Mouse (Mus musculus) limb, embryonic 12.5 days (tissue): ENCODE measurements around the gene Neurl1b. TPM values are rescaled to one million over a fixed set of nuclear protein-coding genes. Genes with fewer than 3 reads are reported as not detected.
A peak's percentile ranks its signal among the peaks of the same experiment; 100 is the strongest.

Experiments used
- ATAC-seq: fragments of 200-750 bp; cut with Nextera tagmentation; 2 replicates; pipeline ENCODE4 v1.8.0; 2017; ENCODE audit warnings: low read depth, moderate TSS enrichment; ENCODE audit not compliant: insufficient number of reproducible peaks, insufficient read depth, low FRiP score, low TSS enrichment
- H3K27ac ChIP-seq: fragments of 300-500 bp; sonication (generic); 2 replicates; pipeline ENCODE4 v1.5.1; 2016; ENCODE audit warnings: mild to moderate bottlenecking, moderate library complexity
- H3K27me3 ChIP-seq: fragments of 300-500 bp; sonication (generic); 2 replicates; pipeline ENCODE4 v1.6.1; 2016; ENCODE audit warnings: mild to moderate bottlenecking, moderate library complexity
- H3K36me3 ChIP-seq: fragments of 300-500 bp; sonication (generic); 2 replicates; pipeline ENCODE4 v1.6.1; 2016; ENCODE audit warnings: mild to moderate bottlenecking, moderate library complexity
- H3K4me1 ChIP-seq: fragments of 300-500 bp; sonication (generic); replicated peaks from 2 replicates; pipeline ENCODE4 v1.6.1; 2016
- H3K4me2 ChIP-seq: fragments of 300-500 bp; sonication (generic); 2 replicates; pipeline ENCODE4 v1.6.1; 2016; ENCODE audit warnings: mild to moderate bottlenecking, moderate library complexity
- H3K4me3 ChIP-seq: fragments of 300-500 bp; sonication (generic); replicated peaks from 2 replicates; pipeline ENCODE4 v1.5.1; 2016; ENCODE audit warnings: mild to moderate bottlenecking
- H3K9ac ChIP-seq: fragments of 300-500 bp; sonication (generic); replicated peaks from 2 replicates; pipeline ENCODE4 v1.6.1; 2016; ENCODE audit warnings: mild to moderate bottlenecking, moderate library complexity
- H3K9me3 ChIP-seq: fragments of 300-500 bp; sonication (generic); 2 replicates; pipeline ENCODE4 v1.6.1; 2016; ENCODE audit warnings: mild to moderate bottlenecking, moderate library complexity
- WGBS: fragments of 180-500 bp; shearing (Covaris S2); methylation state at CpG from one replicate; pipeline ENCODE4 v1.1.7; 2016; 5-methylcytosine and 5-hydroxymethylcytosine counted together
- polyA plus RNA-seq: library from polyadenylated mRNA; unstranded; fragments of >200 nt; fragmentation: Nextera tagmentation; extraction: Ambion mirVana; gene quantifications from 2 replicates; pipeline ENCODE4 v1.2.1, GENCODE M21; 2016

Gene Neurl1b
- polyA plus RNA-seq, 1 experiment from 2014 or later, result 0.40 TPM

DNA sequence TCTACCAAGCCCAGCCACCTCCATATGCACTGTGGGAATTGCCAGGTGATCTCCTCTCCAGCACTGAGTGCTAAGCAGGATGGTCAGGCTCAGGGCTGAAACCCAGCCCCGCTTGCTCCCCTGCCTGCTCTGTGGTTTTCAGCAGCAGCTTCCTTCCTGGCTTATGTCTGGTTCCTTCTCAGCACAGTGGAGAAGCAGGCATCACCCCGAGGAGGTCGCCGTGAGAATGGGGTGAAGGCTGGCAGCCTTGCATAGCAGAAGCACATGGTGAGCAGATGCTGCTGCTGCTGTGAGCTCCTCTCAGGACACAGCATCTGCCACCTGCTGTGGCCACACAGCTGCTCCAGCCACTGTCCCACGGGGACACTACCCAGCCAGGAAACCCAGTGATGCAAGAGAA, 33.0 kb upstream of the Neurl1b start:
- H3K9me3 ChIP-seq, result no peaks in the 10 kb centered on the region
- 0 out of 2 replicates have a peak, but pooled peaks have one; percentile 43 for ATAC-seq
- H3K4me3 ChIP-seq, result no peak overlapping the region
- H3K27ac ChIP-seq, result 0 out of 2 replicates have a peak overlapping the region, but pooled peaks have one; percentile 13
- no peaks in the 10 kb centered on the region for H3K36me3 ChIP-seq
- no peaks in the 10 kb centered on the region for H3K27me3 ChIP-seq
- H3K4me2 ChIP-seq, result no peak overlapping the region
- 41% methylated on average over 5 of the region's 5 CpGs for WGBS
- H3K4me1 ChIP-seq, result peaks cover 23% of the 10 kb centered on the region
- no peak overlapping the region for H3K9ac ChIP-seq

DNA sequence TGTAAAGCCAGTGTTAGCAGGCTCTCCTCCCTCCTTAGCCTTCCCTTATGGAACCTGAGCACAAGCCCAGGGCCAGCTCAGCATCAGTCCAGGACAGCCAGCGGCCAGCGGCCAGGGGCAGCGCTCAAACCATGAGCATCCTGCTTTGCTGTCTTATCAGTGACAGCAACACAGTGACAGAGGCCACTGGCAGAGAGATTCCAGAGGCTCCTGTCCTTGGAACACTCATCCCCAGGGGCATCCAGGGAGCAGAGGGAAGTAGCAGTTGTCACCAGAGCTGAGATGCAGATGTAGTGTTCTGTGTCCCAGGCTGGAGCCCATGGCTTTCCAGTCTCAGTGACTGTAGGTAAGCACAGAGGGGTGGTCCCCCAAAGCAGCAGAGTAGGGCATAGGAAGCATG, 32.5 kb upstream of the Neurl1b start:
- Histone ChIP-seq H3K4me2 (no peak overlapping the region), H3K9me3 (no peaks in the 10 kb centered on the region), H3K9ac (no peak overlapping the region), H3K27me3 (no peaks in the 10 kb centered on the region), H3K27ac (0 out of 2 replicates have a peak overlapping the region, but pooled peaks have one; percentile 13), H3K4me3 (no peak overlapping the region), H3K4me1 (peaks cover 23% of the 10 kb centered on the region), H3K36me3 (no peaks in the 10 kb centered on the region)
- ATAC-seq, result no peak
- WGBS, result 66% methylated on average over 3 of the region's 3 CpGs

DNA sequence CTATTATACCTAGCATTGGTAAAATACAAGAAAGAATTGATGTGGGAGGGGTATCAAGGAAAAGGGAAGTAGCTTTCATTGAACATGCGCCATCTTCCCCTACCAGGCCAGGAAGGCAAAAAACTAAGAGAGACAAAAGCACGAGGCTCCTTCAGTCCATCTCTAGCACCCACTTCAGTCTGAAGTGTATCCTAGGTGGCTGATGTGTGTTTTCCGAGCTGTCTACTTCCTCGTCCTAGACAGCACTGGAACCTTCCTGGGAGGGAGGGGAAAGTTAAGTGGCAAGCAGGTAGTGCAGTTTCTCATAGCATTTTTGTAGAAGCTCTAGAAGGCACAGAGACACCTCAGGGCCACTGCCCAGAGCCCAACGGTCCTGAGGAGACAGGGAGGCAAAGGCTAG, 31.9 kb upstream of the Neurl1b start:
- ATAC-seq, result no peak
- no peaks in the 10 kb centered on the region for H3K36me3 ChIP-seq
- H3K27me3 ChIP-seq, result no peaks in the 10 kb centered on the region; the same call in 1 of the 2 replicates
- no peak overlapping the region for H3K27ac ChIP-seq
- no peak overlapping the region for H3K4me3 ChIP-seq
- no peak overlapping the region for H3K9ac ChIP-seq
- no peak overlapping the region for H3K4me2 ChIP-seq
- no peaks in the 10 kb centered on the region for H3K9me3 ChIP-seq
- WGBS, result 78% methylated on average over 5 of the region's 5 CpGs
- H3K4me1 ChIP-seq, result peaks cover 23% of the 10 kb centered on the region

DNA sequence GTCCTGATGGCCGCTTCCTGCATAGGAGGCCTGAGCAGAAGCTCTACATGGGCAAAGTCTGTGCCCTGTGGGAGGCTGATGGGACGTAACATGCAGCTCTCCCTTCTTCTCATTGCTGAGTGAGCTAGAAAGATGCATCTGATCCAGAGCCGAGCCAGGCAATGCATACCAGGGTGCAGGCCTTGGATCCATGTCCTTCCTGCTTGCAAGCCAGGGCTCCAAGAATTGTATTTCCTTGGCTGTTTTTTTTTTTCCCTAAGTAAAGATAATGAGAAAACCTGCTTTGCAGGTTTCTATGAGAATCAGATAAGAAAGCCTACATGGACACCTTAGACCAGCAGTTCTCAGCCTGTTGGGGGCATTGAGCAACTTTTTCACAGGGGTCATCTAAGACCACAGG, 30.5 kb upstream of the Neurl1b start:
- no peak for ATAC-seq
- H3K27ac ChIP-seq, result no peak overlapping the region

DNA sequence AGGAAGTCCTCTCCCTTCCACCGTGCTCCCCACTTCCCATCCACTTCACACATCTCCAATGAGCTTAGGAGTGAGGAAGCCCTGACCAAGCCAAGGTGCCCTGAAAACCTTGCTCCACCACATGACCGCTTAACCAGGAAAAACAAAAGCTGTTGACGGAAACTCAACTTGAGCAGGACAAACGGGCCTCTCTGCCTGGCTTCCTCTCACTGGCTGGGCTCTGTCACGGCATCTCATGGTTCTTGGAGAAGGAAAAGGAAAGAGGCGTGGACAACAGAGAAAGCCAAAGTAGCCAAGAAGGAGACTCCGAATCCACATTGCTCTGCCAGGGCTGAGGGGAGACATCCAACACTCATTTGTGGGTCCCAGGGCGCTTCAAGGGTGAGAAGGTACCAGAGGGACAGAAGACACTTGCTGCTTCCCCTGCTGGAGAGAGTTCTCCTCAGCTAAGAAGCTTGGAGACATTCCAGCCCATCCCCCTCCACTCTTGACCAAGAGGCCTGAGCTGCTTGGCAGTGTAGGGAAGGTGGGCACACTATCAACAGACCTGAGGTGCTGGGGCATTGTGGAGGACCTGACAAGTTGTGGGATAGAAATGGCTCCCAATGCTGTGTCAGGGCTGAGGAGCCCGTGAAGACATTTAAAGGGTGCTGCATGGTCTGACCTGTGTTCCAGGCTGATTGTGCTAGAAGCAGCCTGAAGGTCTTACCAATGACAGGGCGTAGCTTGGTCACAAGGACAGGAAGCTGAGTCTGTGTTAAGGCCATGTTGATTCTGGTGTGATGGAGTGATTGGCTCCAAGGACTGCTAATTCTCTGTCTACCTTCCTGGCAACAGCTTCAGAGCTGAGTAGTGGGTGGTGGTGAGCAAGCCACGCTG, 29.1 kb upstream of the Neurl1b start:
- 89% methylated on average over 11 of the region's 11 CpGs for WGBS
- ATAC-seq, result no peak

More for the DNA sequence above, 30.5 kb upstream of the Neurl1b start:
- Histone ChIP-seq H3K4me1 (peaks cover 23% of the 10 kb centered on the region), H3K9me3 (no peaks in the 10 kb centered on the region), H3K9ac (no peak overlapping the region), H3K36me3 (no peaks in the 10 kb centered on the region), H3K4me2 (no peak overlapping the region), H3K27me3 (peaks cover 3% of the 10 kb centered on the region; the same call in 1 of the 2 replicates), H3K4me3 (no peak overlapping the region)
- WGBS, result 89% methylated on average over 3 of the region's 3 CpGs

DNA sequence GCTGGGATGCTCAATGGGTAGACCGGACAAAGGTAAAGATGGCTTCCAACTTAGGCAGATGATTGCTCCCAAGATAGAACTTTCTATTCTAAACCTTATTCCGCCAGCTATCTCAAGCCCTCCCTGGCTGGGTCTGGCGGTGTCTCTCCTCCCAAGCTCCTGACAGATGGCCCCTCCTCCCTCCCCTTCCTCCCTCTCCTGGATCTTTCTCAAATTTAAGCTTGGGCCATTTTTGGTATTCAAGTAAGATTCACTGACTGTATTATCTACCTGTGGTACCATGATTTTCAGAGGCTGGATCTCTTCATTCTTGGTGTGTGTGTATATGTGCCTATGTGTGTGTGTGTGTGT, 28.5 kb upstream of the Neurl1b start:
- Histone ChIP-seq H3K27ac (no peak overlapping the region), H3K4me3 (no peak overlapping the region), H3K9ac (no peak overlapping the region), H3K27me3 (peaks cover 3% of the 10 kb centered on the region; the same call in 1 of the 2 replicates), H3K4me2 (no peak overlapping the region), H3K36me3 (no peaks in the 10 kb centered on the region), H3K9me3 (no peaks in the 10 kb centered on the region), H3K4me1 (peaks cover 13% of the 10 kb centered on the region)
- 89% methylated on average over 3 of the region's 3 CpGs for WGBS
- no peak for ATAC-seq

More for the DNA sequence above, 29.1 kb upstream of the Neurl1b start:
- H3K9ac ChIP-seq, result no peak overlapping the region
- H3K36me3 ChIP-seq, result no peaks in the 10 kb centered on the region
- H3K27me3 ChIP-seq, result peaks cover 3% of the 10 kb centered on the region; the same call in 1 of the 2 replicates
- peaks cover 19% of the 10 kb centered on the region for H3K4me1 ChIP-seq
- no peaks in the 10 kb centered on the region for H3K9me3 ChIP-seq
- H3K27ac ChIP-seq, result no peak overlapping the region
- no peak overlapping the region for H3K4me3 ChIP-seq
- no peak overlapping the region for H3K4me2 ChIP-seq

DNA sequence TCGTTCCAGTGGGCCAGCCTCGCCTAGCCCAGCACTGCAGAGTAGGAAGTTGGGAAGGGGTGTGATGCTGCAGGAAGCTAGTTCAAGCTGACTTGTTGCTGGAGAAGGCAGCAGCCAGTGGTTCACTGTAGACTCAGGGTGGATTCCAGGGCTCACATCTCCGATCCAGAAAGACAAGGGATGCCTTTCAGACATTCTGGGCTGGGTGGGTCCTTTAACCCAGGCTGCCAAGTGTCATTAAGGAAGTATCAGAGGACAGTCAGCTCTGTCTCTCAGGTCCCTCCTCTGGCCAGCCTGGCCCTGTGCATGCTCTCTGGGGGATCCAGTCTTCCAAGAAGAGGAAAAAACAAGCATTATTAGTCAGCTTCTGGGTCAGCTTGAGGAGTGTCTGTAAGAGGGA, 26.5 kb upstream of the Neurl1b start:
- no peaks in the 10 kb centered on the region for H3K36me3 ChIP-seq
- peaks cover 3% of the 10 kb centered on the region; the same call in 1 of the 2 replicates for H3K27me3 ChIP-seq
- H3K4me2 ChIP-seq, result no peak overlapping the region
- no peak for ATAC-seq
- H3K27ac ChIP-seq, result no peak overlapping the region
- H3K4me1 ChIP-seq, result no peaks in the 10 kb centered on the region
- 68% methylated on average over 3 of the region's 3 CpGs for WGBS
- no peak overlapping the region for H3K4me3 ChIP-seq
- H3K9me3 ChIP-seq, result no peaks in the 10 kb centered on the region
- no peak overlapping the region for H3K9ac ChIP-seq

DNA sequence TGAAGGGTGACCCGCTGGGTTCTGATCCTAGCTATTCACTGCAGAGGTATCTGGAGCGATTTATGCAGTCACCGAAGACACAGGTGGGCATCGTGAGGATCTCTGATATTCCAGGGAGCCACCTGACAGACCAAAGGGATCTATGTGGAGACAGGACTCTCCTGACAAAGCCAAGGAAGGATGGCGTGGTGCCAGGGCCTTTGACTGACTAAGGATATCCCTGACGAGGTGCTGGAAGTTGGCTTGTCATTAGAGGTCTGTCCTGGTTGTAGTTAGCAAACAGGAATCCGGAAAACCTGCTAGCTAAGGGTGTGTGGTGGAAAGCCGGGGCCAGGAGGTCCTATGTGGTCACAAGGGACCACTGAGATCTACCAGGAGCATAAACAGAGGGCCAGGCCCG, 25.4 kb upstream of the Neurl1b start:
- 83% methylated on average over 9 of the region's 9 CpGs for WGBS
- H3K4me1 ChIP-seq, result no peaks in the 10 kb centered on the region
- H3K9me3 ChIP-seq, result 0 out of 2 replicates have a peak, but pooled peaks cover 2% of the 10 kb centered on the region
- no peak overlapping the region for H3K4me2 ChIP-seq
- H3K9ac ChIP-seq, result no peak overlapping the region
- H3K27ac ChIP-seq, result no peak overlapping the region
- no peak overlapping the region for H3K4me3 ChIP-seq
- peaks cover 3% of the 10 kb centered on the region; the same call in 1 of the 2 replicates for H3K27me3 ChIP-seq
- no peak for ATAC-seq
- no peaks in the 10 kb centered on the region for H3K36me3 ChIP-seq

DNA sequence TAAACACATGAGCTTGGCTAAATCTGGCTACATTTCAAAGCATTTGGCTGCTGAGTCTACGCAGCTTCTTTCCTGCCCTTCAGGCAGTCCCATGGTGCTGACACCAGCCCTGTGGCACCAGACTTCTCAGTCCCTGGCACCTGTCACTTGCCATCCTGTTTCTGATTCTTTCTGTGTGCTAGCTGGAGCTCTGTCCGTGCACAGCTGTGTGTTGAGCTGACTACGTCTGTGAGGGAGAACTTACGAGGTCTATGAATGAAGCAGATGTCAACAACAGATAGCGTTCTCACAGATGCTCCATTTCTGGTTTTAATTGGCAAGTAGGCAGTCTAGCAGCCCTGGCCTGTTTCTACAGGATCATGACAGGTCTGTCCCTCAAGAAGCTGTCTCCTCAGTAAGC, 24.0 kb upstream of the Neurl1b start:
- Histone ChIP-seq H3K36me3 (no peaks in the 10 kb centered on the region), H3K27me3 (peaks cover 3% of the 10 kb centered on the region; the same call in 1 of the 2 replicates), H3K27ac (no peak overlapping the region), H3K4me1 (no peaks in the 10 kb centered on the region), H3K9ac (no peak overlapping the region), H3K9me3 (0 out of 2 replicates have a peak, but pooled peaks cover 3% of the 10 kb centered on the region), H3K4me3 (no peak overlapping the region), H3K4me2 (no peak overlapping the region)
- no peak for ATAC-seq
- 77% methylated on average over 5 of the region's 5 CpGs for WGBS

DNA sequence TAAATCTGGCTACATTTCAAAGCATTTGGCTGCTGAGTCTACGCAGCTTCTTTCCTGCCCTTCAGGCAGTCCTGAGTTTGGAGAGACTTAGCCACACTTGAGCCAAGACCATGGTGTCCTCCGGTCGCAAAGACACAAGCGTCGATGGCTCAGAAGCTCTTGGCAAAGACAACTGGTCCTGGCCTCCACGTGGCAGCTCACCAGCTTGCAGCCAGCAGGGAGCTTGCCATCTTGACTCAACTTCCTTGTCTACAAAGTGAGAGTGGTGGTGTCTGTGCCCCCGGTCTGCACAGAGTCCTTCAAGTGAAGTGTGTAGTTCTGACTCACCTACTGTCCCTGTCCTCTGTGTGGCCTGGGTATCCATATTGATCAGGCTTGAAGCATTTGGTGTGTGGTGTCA, 22.3 kb upstream of the Neurl1b start:
- WGBS, result 85% methylated on average over 7 of the region's 7 CpGs
- H3K27ac ChIP-seq, result no peak overlapping the region
- 0 out of 2 replicates have a peak, but pooled peaks cover 3% of the 10 kb centered on the region for H3K9me3 ChIP-seq
- peaks cover 3% of the 10 kb centered on the region; the same call in 1 of the 2 replicates for H3K27me3 ChIP-seq
- no peak overlapping the region for H3K4me2 ChIP-seq
- no peak for ATAC-seq
- H3K4me3 ChIP-seq, result no peak overlapping the region
- H3K4me1 ChIP-seq, result peaks cover 5% of the 10 kb centered on the region; the same call in 1 of the 2 replicates
- no peak overlapping the region for H3K9ac ChIP-seq
- no peaks in the 10 kb centered on the region for H3K36me3 ChIP-seq

DNA sequence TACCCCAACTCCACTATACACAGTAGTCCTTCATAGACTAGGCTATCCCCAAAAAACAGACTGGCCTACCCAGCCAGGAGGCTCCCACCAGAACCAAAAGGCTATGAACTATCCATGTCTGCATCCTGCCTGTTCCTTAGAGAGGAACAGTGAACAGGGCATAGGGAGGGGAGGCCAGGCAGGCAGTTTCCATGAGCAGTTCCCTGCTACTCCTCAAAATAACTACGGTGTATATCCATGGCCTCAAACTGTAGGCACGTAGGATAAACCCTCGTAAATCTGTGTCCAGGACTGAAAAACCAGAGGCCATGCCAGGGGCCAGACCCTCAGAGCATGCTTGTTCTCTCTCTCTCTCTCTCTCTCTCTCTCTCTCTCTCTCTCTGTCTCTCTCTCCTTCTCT, 17.9 kb upstream of the Neurl1b start:
- 0 out of 2 replicates have a peak, but pooled peaks cover 3% of the 10 kb centered on the region for H3K9me3 ChIP-seq
- H3K4me3 ChIP-seq, result no peak overlapping the region
- H3K36me3 ChIP-seq, result no peaks in the 10 kb centered on the region
- no peak for ATAC-seq
- WGBS, result 39% methylated on average over 3 of the region's 3 CpGs
- no peak overlapping the region for H3K27ac ChIP-seq
- H3K27me3 ChIP-seq, result no peaks in the 10 kb centered on the region
- H3K4me2 ChIP-seq, result no peak overlapping the region
- no peak overlapping the region for H3K9ac ChIP-seq
- peaks cover 5% of the 10 kb centered on the region; the same call in 1 of the 2 replicates for H3K4me1 ChIP-seq
